Mouse (Mus musculus) lung, postnatal 0 days (tissue): ENCODE results near the gene Lrrc3c. TPM values are rescaled to one million over a fixed set of nuclear protein-coding genes. Genes with fewer than 3 reads are reported as not detected.
"Not testable (repeated sequence)": the region's sequence is repeated elsewhere in the genome, so short reads cannot be mapped to it uniquely, and the experiment has no call there.

Experiments
- ATAC-seq: fragments of 200-750 bp; cut with Nextera tagmentation; 2 replicates; pipeline ENCODE4 v1.8.0; 2017; ENCODE audit warnings: moderate library complexity
- DNase-seq: peaks from one replicate; pipeline ENCODE4 v3.0.0-alpha.2; 2016; ENCODE audit warnings: low spot score
- H3K27ac ChIP-seq: fragments of 300-500 bp; sonication (generic); 2 replicates; pipeline ENCODE4 v1.5.1; 2014; ENCODE audit warnings: antibody characterized with exemption, mild to moderate bottlenecking, low read length, mixed read lengths
- H3K27me3 ChIP-seq: fragments of 300-500 bp; sonication (generic); replicated peaks from 2 replicates; pipeline ENCODE4 v1.6.1; 2014; ENCODE audit warnings: low read length, mixed read lengths; ENCODE audit not compliant: insufficient read depth
- H3K36me3 ChIP-seq: fragments of 300-500 bp; sonication (generic); 2 replicates; pipeline ENCODE4 v1.6.1; 2014; ENCODE audit warnings: low read length, mixed read lengths; ENCODE audit not compliant: insufficient read depth
- H3K4me1 ChIP-seq: fragments of 300-500 bp; sonication (generic); 2 replicates; pipeline ENCODE4 v1.6.1; 2014; ENCODE audit warnings: antibody characterized with exemption, low read depth, low read length, mixed read lengths; ENCODE audit not compliant: insufficient read depth
- H3K4me2 ChIP-seq: fragments of 300-500 bp; sonication (generic); replicated peaks from 2 replicates; pipeline ENCODE4 v1.6.1; 2014; ENCODE audit warnings: low read depth, mild to moderate bottlenecking, low read length, moderate library complexity, mixed read lengths
- H3K4me3 ChIP-seq: fragments of 300-500 bp; sonication (generic); 2 replicates; pipeline ENCODE4 v1.5.1; 2014; ENCODE audit warnings: low read depth, low read length
- H3K9ac ChIP-seq: fragments of 300-500 bp; sonication (generic); replicated peaks from 2 replicates; pipeline ENCODE4 v1.6.1; 2014; ENCODE audit warnings: low read depth, mild to moderate bottlenecking
- H3K9me3 ChIP-seq: fragments of 300-500 bp; sonication (generic); 2 replicates; pipeline ENCODE4 v1.6.1; 2016; ENCODE audit warnings: low read length, mixed read lengths
- CTCF ChIP-seq: IDR thresholded peaks from 2 replicates; pipeline ENCODE4 v1.5.1; 2016; ENCODE audit warnings: antibody characterized with exemption, mild to moderate bottlenecking
- EP300 ChIP-seq: IDR thresholded peaks from 2 replicates; pipeline ENCODE4 v1.6.1; 2016; ENCODE audit warnings: antibody characterized with exemption, mild to moderate bottlenecking, control low read depth
- WGBS: fragments of 180-500 bp; shearing (Covaris S2); extraction: QIAGEN DNeasy Blood & Tissue Kit; methylation state at CpG from one replicate; pipeline ENCODE4 v1.1.7; 2014; 5-methylcytosine and 5-hydroxymethylcytosine counted together
- polyA plus RNA-seq: library from polyadenylated mRNA; unstranded; fragments of >200 nt; fragmentation: Nextera tagmentation; extraction: Ambion mirVana; gene quantifications from 2 replicates; pipeline ENCODE4 v1.2.1, GENCODE M21; 2015

The Lrrc3c gene
- polyA plus RNA-seq, 1 experiment from 2014 or later = not detected

DNA sequence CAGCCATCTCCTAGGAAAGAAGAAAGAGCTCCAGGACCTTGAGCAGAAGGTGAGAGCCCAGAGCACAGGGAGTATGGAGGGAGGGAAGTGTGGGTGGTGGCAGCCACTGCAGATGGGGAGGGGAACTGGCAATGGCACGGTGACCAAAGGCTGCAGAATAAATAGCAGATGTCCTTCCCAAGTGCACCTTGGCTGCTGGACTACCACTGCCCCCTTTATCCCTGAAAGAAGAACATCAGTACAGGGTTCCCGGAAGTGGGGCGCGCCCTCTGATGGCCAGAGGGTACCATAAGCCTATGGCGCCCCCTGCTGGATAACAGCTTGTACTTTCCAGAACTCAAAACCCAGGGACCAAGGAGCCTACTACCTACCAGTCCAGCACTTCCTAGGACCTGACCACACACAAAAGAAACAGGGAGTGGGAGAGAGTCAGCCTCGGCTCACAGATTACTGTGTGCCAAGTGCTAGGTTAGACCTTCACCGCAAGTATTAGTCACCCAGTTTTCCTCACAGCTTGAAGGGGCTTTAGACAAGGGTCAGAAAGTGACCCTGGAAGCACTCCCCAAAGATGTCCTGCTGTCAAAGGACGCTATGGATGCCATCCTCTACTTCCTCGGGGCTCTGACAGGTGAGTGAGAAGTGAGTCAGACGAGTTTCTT lies 37.4 kb downstream of the Lrrc3c start:
- H3K27me3 ChIP-seq, H3K27ac ChIP-seq, H3K4me2 ChIP-seq, H3K4me1 ChIP-seq, H3K9ac ChIP-seq, H3K4me3 ChIP-seq, H3K36me3 ChIP-seq, H3K9me3 ChIP-seq: not testable (repeated sequence)
- DNase-seq (peak; percentile 31), ATAC-seq (peak; percentile 21; the same call in 1 of the 2 replicates)
- peak; percentile 62 for TF ChIP-seq CTCF
- WGBS = 28% methylated on average over 10 of the region's 10 CpGs

DNA sequence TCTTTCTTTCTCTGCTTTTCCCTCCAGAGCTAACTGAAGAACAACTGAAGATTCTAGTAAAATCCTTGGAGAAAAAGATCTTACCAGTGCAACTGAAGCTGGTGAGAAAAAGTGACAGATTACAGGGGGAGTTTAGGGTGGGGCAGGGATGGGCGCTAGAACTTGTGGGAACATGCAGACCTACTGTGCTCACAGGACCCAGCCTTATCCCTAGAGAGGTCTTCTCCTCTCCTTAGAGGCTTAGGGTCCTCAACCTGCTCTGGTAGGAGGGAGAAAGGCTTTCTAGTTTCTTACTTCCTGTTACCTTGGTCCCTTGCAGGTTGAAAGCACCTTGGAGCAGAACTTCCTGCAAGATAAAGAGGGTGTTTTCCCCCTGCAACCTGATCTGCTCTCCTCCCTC lies 39.4 kb downstream of the Lrrc3c start:
- no peak for TF ChIP-seq CTCF
- TF ChIP-seq EP300 = no peak
- WGBS = 71% methylated on average over 1 of the region's 1 CpGs
- H3K9me3 ChIP-seq = no peaks in the 10 kb centered on the region

DNA sequence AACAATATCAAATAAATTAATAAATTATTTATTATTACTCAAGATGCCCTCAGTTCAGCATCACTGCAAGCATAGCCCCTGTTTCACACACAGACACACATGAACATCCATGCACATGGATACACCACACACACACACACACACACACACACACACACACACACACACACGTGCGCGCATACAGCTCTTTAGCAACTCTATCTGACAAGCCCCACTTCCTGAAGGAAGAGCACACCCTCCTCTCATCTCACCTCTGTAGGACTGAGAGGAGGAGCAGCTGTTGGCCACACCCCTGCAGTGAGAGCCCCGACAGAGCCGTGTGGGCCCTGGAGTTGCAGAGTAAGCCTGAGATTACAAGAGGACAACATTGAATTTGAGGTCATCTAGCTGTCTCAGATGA lies 42.0 kb downstream of the Lrrc3c start:
- no peak for ATAC-seq
- WGBS = 44% methylated on average over 5 of the region's 5 CpGs

More for the DNA sequence above, 39.4 kb downstream of the Lrrc3c start:
- Histone ChIP-seq H3K36me3 (no peaks in the 10 kb centered on the region), H3K9ac (no peak overlapping the region), H3K4me3 (no peak overlapping the region), H3K27me3 (no peaks in the 10 kb centered on the region), H3K4me2 (no peak overlapping the region), H3K4me1 (no peaks in the 10 kb centered on the region), H3K27ac (no peak overlapping the region)
- DNase-seq (no peak), ATAC-seq (no peak)

DNA sequence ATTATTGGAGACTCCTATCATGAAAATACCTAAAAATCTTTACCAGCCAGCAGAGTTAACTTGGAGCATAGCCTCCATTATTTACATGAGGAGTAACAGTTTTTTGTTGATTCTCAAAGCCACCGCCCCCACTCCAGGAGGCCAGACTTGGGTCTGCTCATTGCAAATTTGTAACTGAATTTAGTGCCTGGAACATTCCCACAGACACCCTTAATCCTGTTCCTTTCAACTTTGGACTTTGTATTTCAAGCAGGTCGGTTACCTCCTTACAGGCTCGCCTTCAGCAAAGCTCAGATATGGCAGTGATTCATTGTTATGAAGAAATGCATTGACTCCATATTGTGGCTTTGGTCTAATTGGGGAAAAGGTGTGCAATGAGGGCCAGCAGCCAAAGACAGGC lies 46.7 kb downstream of the Lrrc3c start:
- Histone ChIP-seq H3K27ac (no peak overlapping the region), H3K4me1 (no peaks in the 10 kb centered on the region), H3K27me3 (no peaks in the 10 kb centered on the region), H3K4me2 (no peak overlapping the region), H3K9ac (no peak overlapping the region), H3K36me3 (no peaks in the 10 kb centered on the region), H3K4me3 (no peak overlapping the region), H3K9me3 (no peaks in the 10 kb centered on the region)
- ATAC-seq (no peak), DNase-seq (no peak)
- TF ChIP-seq EP300 (no peak), CTCF (no peak)
- WGBS = 78% methylated on average over 3 of the region's 3 CpGs

More for the DNA sequence above, 42.0 kb downstream of the Lrrc3c start:
- no peaks in the 10 kb centered on the region for H3K27me3 ChIP-seq
- TF ChIP-seq CTCF (no peak), EP300 (no peak)
- no peak overlapping the region for H3K4me2 ChIP-seq
- H3K4me1 ChIP-seq = no peaks in the 10 kb centered on the region
- H3K9ac ChIP-seq = no peak overlapping the region
- no peaks in the 10 kb centered on the region for H3K9me3 ChIP-seq
- no peak overlapping the region for H3K27ac ChIP-seq
- H3K36me3 ChIP-seq = no peaks in the 10 kb centered on the region
- no peak overlapping the region for H3K4me3 ChIP-seq
- no peak for DNase-seq

DNA sequence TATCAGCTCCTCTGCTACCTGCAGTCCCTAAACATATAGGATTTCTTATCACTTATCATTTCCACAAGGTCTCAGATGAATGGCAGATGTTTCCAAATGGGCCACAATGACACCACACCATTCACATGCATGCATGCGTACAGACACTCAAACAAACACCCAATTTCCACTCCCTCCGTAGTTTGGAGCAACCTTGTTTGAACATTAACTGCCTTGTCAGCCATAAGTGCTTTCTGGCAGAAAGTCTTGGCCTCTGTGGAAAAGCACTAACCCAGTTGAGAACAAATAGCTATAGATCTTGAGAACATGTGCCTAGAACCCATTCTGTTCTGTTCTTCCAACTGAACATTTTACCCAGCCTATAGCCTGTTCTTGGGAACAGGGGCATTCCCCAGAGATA lies 47.9 kb downstream of the Lrrc3c start:
- H3K27ac ChIP-seq = no peak overlapping the region
- H3K4me1 ChIP-seq = no peaks in the 10 kb centered on the region
- 55% methylated on average over 2 of the region's 2 CpGs for WGBS
- no peak overlapping the region for H3K4me2 ChIP-seq
- no peaks in the 10 kb centered on the region for H3K27me3 ChIP-seq
- H3K36me3 ChIP-seq = no peaks in the 10 kb centered on the region
- no peak overlapping the region for H3K4me3 ChIP-seq
- no peaks in the 10 kb centered on the region for H3K9me3 ChIP-seq
- ATAC-seq (no peak), DNase-seq (no peak)
- TF ChIP-seq CTCF (no peak), EP300 (no peak)
- no peak overlapping the region for H3K9ac ChIP-seq

- no peak within 1 kb of the TSS for H3K4me3 ChIP-seq
- no peak for ATAC-seq
- H3K27ac ChIP-seq = no peak within 1 kb of the TSS
- H3K4me1 ChIP-seq = no peaks in the 10 kb centered on the region
- H3K4me2 ChIP-seq = no peak within 1 kb of the TSS
- no peak within 1 kb of the TSS for H3K9ac ChIP-seq
- H3K27me3 ChIP-seq = no peaks in the 10 kb centered on the region
- no peaks in the 10 kb centered on the region for H3K36me3 ChIP-seq
- WGBS = 41% methylated on average over 2 of the region's 2 CpGs
- no peak for DNase-seq
- TF ChIP-seq CTCF = no peak
- TF ChIP-seq EP300 = no peak
- H3K9me3 ChIP-seq = no peaks in the 10 kb centered on the region
Measured at GRCm38 (mm10) chr11:98646459-98646858, 48.4 kb downstream of the Lrrc3c start, which contains the start of gene Gsdma2. Gene Gsdma2, plus strand, starts transcription at chr11:98646759.

Other genes starting within 250 kb of the Lrrc3c start
- 11.8 and 18.6 TPM in 2 replicates for gene Ppp1r1b, start 249.9 kb upstream of the Lrrc3c start, polyA plus RNA-seq
- 69.9 and 73.1 TPM in 2 replicates for gene Stard3, start 239.9 kb upstream of the Lrrc3c start, polyA plus RNA-seq
- gene Tcap, start 214.5 kb upstream of the Lrrc3c start, polyA plus RNA-seq = 5.8 and 6.4 TPM in 2 replicates
- gene Pnmt, start 211.8 kb upstream of the Lrrc3c start, polyA plus RNA-seq = 0.12 TPM in 1 of 2 replicates, not detected in the other
- 8.0 and 8.6 TPM in 2 replicates for gene Pgap3, start 197.8 kb upstream of the Lrrc3c start, polyA plus RNA-seq
- 21.2 and 23.6 TPM in 2 replicates for gene Erbb2, start 185.8 kb upstream of the Lrrc3c start, polyA plus RNA-seq
- gene Mien1, start 159.3 kb upstream of the Lrrc3c start, polyA plus RNA-seq = 86.1 and 96.0 TPM in 2 replicates
- 30.7 and 33.1 TPM in 2 replicates for gene Grb7, start 151.9 kb upstream of the Lrrc3c start, polyA plus RNA-seq
- 0.20 and 0.43 TPM in 2 replicates for gene Ikzf3, start 52.3 kb upstream of the Lrrc3c start, polyA plus RNA-seq
- gene Zpbp2, start 47.2 kb upstream of the Lrrc3c start, polyA plus RNA-seq = 0.10 and 0.21 TPM in 2 replicates
- gene Ormdl3, start 10.9 kb upstream of the Lrrc3c start, polyA plus RNA-seq = 43.7 and 45.3 TPM in 2 replicates
- 0.14 and 0.70 TPM in 2 replicates for gene Gm12355, start 27.4 kb downstream of the Lrrc3c start, polyA plus RNA-seq
- gene Gsdma3, start 28.1 kb downstream of the Lrrc3c start, polyA plus RNA-seq = not detected in 2 replicates
- not detected in 2 replicates for gene Gsdma2, start 48.5 kb downstream of the Lrrc3c start, polyA plus RNA-seq
- not detected in 2 replicates for gene Gsdma, start 66.1 kb downstream of the Lrrc3c start, polyA plus RNA-seq
- gene Psmd3, start 84.3 kb downstream of the Lrrc3c start, polyA plus RNA-seq = 105 and 107 TPM in 2 replicates
- 0.19 TPM in 1 of 2 replicates, not detected in the other for gene Csf3, start 103.0 kb downstream of the Lrrc3c start, polyA plus RNA-seq
- 19.9 and 20.6 TPM in 2 replicates for gene Med24, start 131.1 kb downstream of the Lrrc3c start, polyA plus RNA-seq
- 38.1 and 40.5 TPM in 2 replicates for gene Thra, start 142.3 kb downstream of the Lrrc3c start, polyA plus RNA-seq
- gene Nr1d1, start 177.0 kb downstream of the Lrrc3c start, polyA plus RNA-seq = 6.9 and 8.9 TPM in 2 replicates
- 16.3 and 21.3 TPM in 2 replicates for gene Msl1, start 197.2 kb downstream of the Lrrc3c start, polyA plus RNA-seq
- gene Casc3, start 206.6 kb downstream of the Lrrc3c start, polyA plus RNA-seq = 22.7 and 22.9 TPM in 2 replicates
- 1.1 and 1.5 TPM in 2 replicates for gene Rapgefl1, start 238.5 kb downstream of the Lrrc3c start, polyA plus RNA-seq